Mouse (Mus musculus): ENCODE results near the gene Folr2. TPM values are rescaled to one million over a fixed set of nuclear protein-coding genes. Genes with fewer than 3 reads are reported as not detected.

Folr2 gene
- polyA plus RNA-seq, 1 experiment, result 9.3 TPM

- no peak for TF ChIP-seq CTCF (IDR thresholded peaks at IDR 0.05; ENCODE audit: borderline replicate concordance, control insufficient read depth, extremely low read depth, insufficient read depth, low read length, poor library complexity)
- no peak for TF ChIP-seq POLR2A (IDR thresholded peaks at IDR 0.05; ENCODE audit: control insufficient read depth, extremely low read depth, insufficient read depth, low read length, poor library complexity)
- Histone ChIP-seq H3K4me1 (replicated peaks; ENCODE audit: control insufficient read depth, insufficient read depth, low read length) (peaks cover 12% of the 10 kb centered on the region), H3K4me3 (ENCODE audit: control insufficient read depth, insufficient read depth, low read length) (no peak overlapping the region), H3K36me3 (ENCODE audit: control insufficient read depth, insufficient read depth, low read length) (no peaks in the 10 kb centered on the region), H3K27me3 (ENCODE audit: control insufficient read depth, insufficient read depth, low read length) (peaks cover 15% of the 10 kb centered on the region), H3K27ac (ENCODE audit: control insufficient read depth, insufficient read depth, low read length) (no peak overlapping the region)
- 91% methylated on average over 3 of the region's 3 CpGs for WGBS
- no peak for DNase-seq
Observed at GRCm38 (mm10) chr7:101833916-101834584, 22.9 kb downstream of the Folr2 start.

DNA sequence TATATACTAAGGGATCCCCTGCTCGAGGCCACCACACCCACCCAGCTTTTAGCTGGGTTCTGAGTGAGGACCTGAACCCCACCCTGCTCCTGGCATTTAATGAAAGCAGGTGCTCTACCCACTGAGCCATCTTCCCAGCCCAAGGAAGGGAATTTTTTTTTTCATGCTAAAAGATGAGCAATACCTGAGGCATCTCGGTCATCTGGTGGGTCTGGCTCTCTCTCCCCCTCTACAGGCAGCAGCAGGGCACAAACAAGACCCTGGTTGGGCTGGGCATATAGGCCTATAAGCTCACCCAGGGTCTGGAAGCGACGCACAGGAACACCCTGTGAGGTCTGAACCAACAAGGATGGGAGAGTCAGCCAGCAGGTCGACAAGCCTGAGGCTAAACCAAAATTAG is 23.6 kb downstream of the Folr2 start:
- H3K4me3 ChIP-seq (ENCODE audit: control insufficient read depth, insufficient read depth, low read length), result no peak overlapping the region
- TF ChIP-seq POLR2A (IDR thresholded peaks at IDR 0.05; ENCODE audit: control insufficient read depth, extremely low read depth, insufficient read depth, low read length, poor library complexity) (no peak), CTCF (IDR thresholded peaks at IDR 0.05; ENCODE audit: borderline replicate concordance, control insufficient read depth, extremely low read depth, insufficient read depth, low read length, poor library complexity) (no peak)
- WGBS, result 93% methylated on average over 5 of the region's 5 CpGs
- peaks cover 12% of the 10 kb centered on the region for H3K4me1 ChIP-seq (replicated peaks; ENCODE audit: control insufficient read depth, insufficient read depth, low read length)
- DNase-seq, result no peak
- H3K27ac ChIP-seq (ENCODE audit: control insufficient read depth, insufficient read depth, low read length), result no peak overlapping the region
- H3K36me3 ChIP-seq (ENCODE audit: control insufficient read depth, insufficient read depth, low read length), result no peaks in the 10 kb centered on the region
- H3K27me3 ChIP-seq (ENCODE audit: control insufficient read depth, insufficient read depth, low read length), result peaks cover 15% of the 10 kb centered on the region

GRCm38 (mm10) chr7:101832372-101832771 is 24.6 kb downstream of the Folr2 start:
- H3K27ac ChIP-seq (ENCODE audit: control insufficient read depth, insufficient read depth, low read length), result no peak overlapping the region
- WGBS, result 91% methylated on average over 4 of the region's 4 CpGs
- no peaks in the 10 kb centered on the region for H3K36me3 ChIP-seq (ENCODE audit: control insufficient read depth, insufficient read depth, low read length)
- no peak for TF ChIP-seq CTCF (IDR thresholded peaks at IDR 0.05; ENCODE audit: borderline replicate concordance, control insufficient read depth, extremely low read depth, insufficient read depth, low read length, poor library complexity)
- no peak for TF ChIP-seq POLR2A (IDR thresholded peaks at IDR 0.05; ENCODE audit: control insufficient read depth, extremely low read depth, insufficient read depth, low read length, poor library complexity)
- peaks cover 8% of the 10 kb centered on the region for H3K27me3 ChIP-seq (ENCODE audit: control insufficient read depth, insufficient read depth, low read length)
- peaks cover 10% of the 10 kb centered on the region for H3K4me1 ChIP-seq (replicated peaks; ENCODE audit: control insufficient read depth, insufficient read depth, low read length)
- no peak for DNase-seq
- H3K4me3 ChIP-seq (ENCODE audit: control insufficient read depth, insufficient read depth, low read length), result no peak overlapping the region

DNA sequence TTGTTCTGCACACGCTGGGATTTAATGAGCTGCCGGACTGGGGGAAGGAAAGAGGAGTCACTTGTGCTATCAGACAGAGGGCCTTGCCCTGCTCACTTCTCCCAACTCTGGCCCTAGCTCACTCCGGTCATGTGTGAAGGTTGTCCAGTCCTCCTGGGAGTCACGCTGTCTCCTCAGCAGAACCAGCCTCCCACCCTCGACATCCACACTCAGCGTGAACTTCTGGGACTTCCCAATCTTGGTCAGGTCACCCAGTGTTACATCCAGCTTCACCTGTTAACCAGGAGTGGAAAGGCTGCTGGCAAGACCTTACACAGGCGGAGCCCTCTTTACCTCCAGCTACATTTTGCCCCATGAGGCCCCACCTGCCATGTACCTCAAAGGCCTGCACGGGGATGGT is 25.6 kb downstream of the Folr2 start:
- H3K4me3 ChIP-seq (ENCODE audit: control insufficient read depth, insufficient read depth, low read length), result no peak overlapping the region
- no peak for DNase-seq
- H3K4me1 ChIP-seq (replicated peaks; ENCODE audit: control insufficient read depth, insufficient read depth, low read length), result peaks cover 5% of the 10 kb centered on the region
- no peaks in the 10 kb centered on the region for H3K36me3 ChIP-seq (ENCODE audit: control insufficient read depth, insufficient read depth, low read length)
- no peak for TF ChIP-seq CTCF (IDR thresholded peaks at IDR 0.05; ENCODE audit: borderline replicate concordance, control insufficient read depth, extremely low read depth, insufficient read depth, low read length, poor library complexity)
- peaks cover under 1% of the 10 kb centered on the region; the same call in 1 of the 2 replicates for H3K27me3 ChIP-seq (ENCODE audit: control insufficient read depth, insufficient read depth, low read length)
- 95% methylated on average over 8 of the region's 8 CpGs for WGBS
- H3K27ac ChIP-seq (ENCODE audit: control insufficient read depth, insufficient read depth, low read length), result no peak overlapping the region

GRCm38 (mm10) chr7:101830373-101830772 is 26.6 kb downstream of the Folr2 start:
- H3K36me3 ChIP-seq (ENCODE audit: control insufficient read depth, insufficient read depth, low read length), result no peaks in the 10 kb centered on the region
- TF ChIP-seq CTCF (IDR thresholded peaks at IDR 0.05; ENCODE audit: borderline replicate concordance, control insufficient read depth, extremely low read depth, insufficient read depth, low read length, poor library complexity), result no peak
- TF ChIP-seq POLR2A (IDR thresholded peaks at IDR 0.05; ENCODE audit: control insufficient read depth, extremely low read depth, insufficient read depth, low read length, poor library complexity), result no peak
- no peak overlapping the region for H3K27ac ChIP-seq (ENCODE audit: control insufficient read depth, insufficient read depth, low read length)
- H3K27me3 ChIP-seq (ENCODE audit: control insufficient read depth, insufficient read depth, low read length), result no peaks in the 10 kb centered on the region
- DNase-seq, result no peak
- WGBS, result 98% methylated on average over 3 of the region's 3 CpGs
- H3K4me3 ChIP-seq (ENCODE audit: control insufficient read depth, insufficient read depth, low read length), result no peak overlapping the region
- H3K4me1 ChIP-seq (replicated peaks; ENCODE audit: control insufficient read depth, insufficient read depth, low read length), result no peaks in the 10 kb centered on the region

DNA sequence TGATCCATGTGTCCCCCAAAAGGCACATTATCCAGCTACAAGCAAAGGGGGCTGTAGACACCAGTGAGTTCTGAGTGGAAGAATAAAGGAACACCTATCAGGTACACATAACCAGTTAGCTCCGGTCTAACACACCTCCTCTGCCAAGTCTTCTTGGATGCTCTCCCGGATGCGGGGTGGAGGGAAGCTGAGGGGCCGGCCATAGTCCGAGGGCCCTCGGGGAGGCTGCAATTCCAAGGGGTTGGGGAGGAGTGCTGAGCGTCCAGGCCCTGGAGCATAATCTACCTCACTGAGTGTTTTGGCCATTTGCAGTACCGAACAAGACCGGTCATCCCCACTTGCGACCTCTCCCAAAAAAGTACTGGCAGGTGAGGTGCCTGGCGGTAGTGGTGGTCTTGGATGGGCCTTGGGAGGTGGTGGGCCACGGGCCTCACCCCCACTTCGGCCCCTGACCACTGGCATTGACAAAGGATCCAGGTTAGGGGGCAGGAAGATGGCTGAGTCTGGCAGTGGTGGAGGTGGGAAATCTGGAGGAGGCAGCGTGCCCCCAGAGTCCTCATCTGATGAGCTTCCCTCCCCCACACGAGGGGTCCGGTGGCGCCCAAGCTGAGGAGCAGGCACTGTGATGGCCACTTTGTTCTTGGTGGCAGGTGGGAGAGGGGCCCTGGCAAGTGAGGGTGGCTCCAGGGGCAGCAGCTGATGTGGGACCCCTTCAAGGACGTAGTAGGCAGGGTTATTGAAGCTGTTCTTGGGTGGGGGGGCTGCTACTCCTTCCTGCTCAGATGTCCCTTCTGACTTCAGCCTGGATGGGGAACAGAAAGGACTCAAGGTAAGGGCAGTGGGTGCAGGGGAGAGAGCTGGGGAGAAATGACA is 33.0 kb downstream of the Folr2 start:
- H3K27ac ChIP-seq (ENCODE audit: control insufficient read depth, insufficient read depth, low read length), result no peak overlapping the region
- H3K4me3 ChIP-seq (ENCODE audit: control insufficient read depth, insufficient read depth, low read length), result no peak overlapping the region
- no peak for DNase-seq
- 93% methylated on average over 18 of the region's 18 CpGs for WGBS
- peaks cover 13% of the 10 kb centered on the region for H3K4me1 ChIP-seq (replicated peaks; ENCODE audit: control insufficient read depth, insufficient read depth, low read length)
- no peaks in the 10 kb centered on the region for H3K36me3 ChIP-seq (ENCODE audit: control insufficient read depth, insufficient read depth, low read length)
- H3K27me3 ChIP-seq (ENCODE audit: control insufficient read depth, insufficient read depth, low read length), result peaks cover 15% of the 10 kb centered on the region; the same call in 1 of the 2 replicates
- no peak for TF ChIP-seq POLR2A (IDR thresholded peaks at IDR 0.05; ENCODE audit: control insufficient read depth, extremely low read depth, insufficient read depth, low read length, poor library complexity)
- no peak for TF ChIP-seq CTCF (IDR thresholded peaks at IDR 0.05; ENCODE audit: borderline replicate concordance, control insufficient read depth, extremely low read depth, insufficient read depth, low read length, poor library complexity)
